Mouse (Mus musculus) embryo, embryonic 10.5 days (tissue): Measurements from ENCODE around the gene Ldhb.
"Not testable (repeated sequence)": the region's sequence is repeated elsewhere in the genome, so short reads cannot be mapped to it uniquely, and the experiment has no call there.

Experiments used
- DNase-seq: peaks from one replicate; pipeline ENCODE4 v3.0.0-alpha.2; 2015; ENCODE audit warnings: low spot score

Gene Ldhb

GRCm38 (mm10) chr6:142512902-142513301 lies 5.1 kb upstream of the Ldhb start:
- DNase-seq: no peak

- DNase-seq: peak; percentile 38
Observed at GRCm38 (mm10) chr6:142511516-142512135, 3.9 kb upstream of the Ldhb start.

- DNase-seq: peak; percentile 27
Observed at GRCm38 (mm10) chr6:142508663-142509062, 906 bp upstream of the Ldhb start.

GRCm38 (mm10) chr6:142507033-142507784 lies 548 bp downstream of the Ldhb start:
- DNase-seq: peak; percentile 43

- DNase-seq: peak; percentile 31
Observed at GRCm38 (mm10) chr6:142506338-142507032, 1.3 kb downstream of the Ldhb start.

- DNase-seq: no peak
Observed at GRCm38 (mm10) chr6:142503601-142504000, 4.2 kb downstream of the Ldhb start.

GRCm38 (mm10) chr6:142502519-142503125 lies 5.1 kb downstream of the Ldhb start:
- no peak for DNase-seq

GRCm38 (mm10) chr6:142490114-142490513 lies 17.6 kb downstream of the Ldhb start:
- not testable (repeated sequence) for DNase-seq

- DNase-seq: no peak
Observed at GRCm38 (mm10) chr6:142487638-142488037, 20.1 kb downstream of the Ldhb start.

- DNase-seq: no peak
Observed at GRCm38 (mm10) chr6:142485478-142486123, 22.2 kb downstream of the Ldhb start.

- DNase-seq: peak; percentile 10
Observed at GRCm38 (mm10) chr6:142477239-142477638, 30.5 kb downstream of the Ldhb start.

- no peak for DNase-seq
Observed at GRCm38 (mm10) chr6:142472801-142473203, 35.0 kb downstream of the Ldhb start, which contains the start of gene Gys2. TSS of gene Gys2 (minus strand) at chr6:142473109.

GRCm38 (mm10) chr6:142471141-142471540 lies 36.6 kb downstream of the Ldhb start:
- DNase-seq: no peak

GRCm38 (mm10) chr6:142469602-142470001 lies 38.2 kb downstream of the Ldhb start:
- DNase-seq: peak; percentile 36

- no peak for DNase-seq
Observed at GRCm38 (mm10) chr6:142462194-142462593, 45.6 kb downstream of the Ldhb start.

GRCm38 (mm10) chr6:142459017-142459678 lies 48.6 kb downstream of the Ldhb start:
- no peak for DNase-seq

- peak; percentile 30 for DNase-seq
Observed at GRCm38 (mm10) chr6:142458010-142458409, 49.7 kb downstream of the Ldhb start.

GRCm38 (mm10) chr6:142455314-142455996 lies 52.3 kb downstream of the Ldhb start:
- DNase-seq: no peak

- no peak for DNase-seq
Observed at GRCm38 (mm10) chr6:142453311-142453710, 54.4 kb downstream of the Ldhb start.

GRCm38 (mm10) chr6:142451381-142451780 lies 56.4 kb downstream of the Ldhb start:
- DNase-seq: no peak
